Mouse (Mus musculus) kidney, postnatal 4 days (tissue): Measurements from ENCODE around the gene Ano6.

ENCODE experiments used
- DNase-seq, 2 experiments: peaks; one replicate each; pipeline ENCODE4 v3.0.0; 2021; ENCODE audit warnings: mixed read lengths in 2 of 2

Gene Ano6

DNA sequence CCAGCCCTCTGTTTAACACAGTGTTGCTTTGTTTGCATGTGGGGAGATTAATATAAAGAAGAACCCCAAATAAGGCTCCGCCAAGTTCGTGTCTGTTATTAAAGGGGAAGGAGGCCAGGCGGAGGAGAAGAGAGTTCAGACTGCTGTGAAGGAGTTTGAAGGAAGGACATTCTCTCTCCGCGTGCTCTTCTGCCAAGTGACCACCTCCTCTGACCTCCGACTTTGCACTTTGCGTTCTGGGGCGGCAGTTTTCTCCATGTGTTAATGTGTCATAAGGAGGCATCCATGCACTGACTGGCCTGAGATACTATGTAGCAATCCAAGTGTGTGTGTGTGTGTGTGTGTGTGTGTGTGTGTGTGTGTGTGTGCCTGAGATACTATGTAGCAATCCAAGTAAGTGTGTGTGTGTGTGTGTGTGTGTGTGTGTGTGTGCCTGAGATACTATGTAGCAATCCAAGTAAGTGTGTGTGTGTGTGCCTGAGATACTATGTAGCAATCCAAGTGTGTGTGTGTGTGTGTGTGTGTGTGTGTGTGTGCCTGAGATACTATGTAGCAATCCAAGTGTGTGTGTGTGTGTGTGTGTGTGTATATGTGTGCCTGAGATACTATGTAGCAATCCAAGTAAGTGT is 37.5 kb downstream of the Ano6 start:
- DNase-seq: peak; percentile 40 to 67

GRCm38 (mm10) chr15:95828647-95829254 is 38.1 kb downstream of the Ano6 start:
- DNase-seq: peak; percentile 47 to 68

- peak; percentile 35 to 50 for DNase-seq
Measured at GRCm38 (mm10) chr15:95829553-95830205, 39.0 kb downstream of the Ano6 start.

DNA sequence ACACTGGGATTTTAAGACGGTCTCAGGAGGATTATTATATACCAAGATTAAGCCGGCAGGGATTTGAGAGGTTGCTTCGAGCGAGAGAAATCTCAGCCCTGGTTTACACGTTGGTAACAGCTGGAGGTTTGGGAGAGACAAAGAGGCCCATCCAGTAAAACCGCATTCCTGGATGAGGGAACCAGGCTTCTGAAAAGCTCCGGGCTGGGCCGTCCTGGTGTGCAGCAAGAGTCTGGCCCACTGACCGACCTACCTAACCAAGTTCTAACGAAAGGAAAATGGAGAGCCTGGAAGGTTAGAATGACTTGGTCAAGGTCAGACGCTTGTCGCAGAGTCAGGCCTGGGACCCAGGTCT is 39.5 kb downstream of the Ano6 start:
- DNase-seq: peak in 1 of 2 experiments; percentile 40

GRCm38 (mm10) chr15:95833292-95833691 is 42.6 kb downstream of the Ano6 start:
- no peak for DNase-seq

DNA sequence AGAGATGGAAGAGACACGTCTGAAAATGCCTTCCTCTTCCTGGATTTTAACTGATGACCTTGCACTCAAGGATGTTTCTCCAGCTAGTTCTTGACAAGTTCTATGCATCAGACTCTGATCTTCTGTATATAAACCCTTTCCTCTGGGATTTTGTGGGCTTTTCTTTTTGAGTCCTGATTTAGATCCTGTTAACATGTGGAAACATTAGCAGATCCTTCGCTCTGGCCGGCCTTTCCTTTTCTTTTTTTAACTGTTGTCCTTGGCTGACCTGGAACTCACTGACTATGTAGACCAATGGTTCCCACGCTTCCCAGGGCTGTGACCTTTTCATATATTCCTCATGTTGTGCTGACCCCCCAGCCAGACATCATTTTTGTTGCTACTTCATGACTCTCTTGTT is 45.4 kb downstream of the Ano6 start:
- peak; percentile 29 to 55 for DNase-seq

- no peak for DNase-seq
Measured at GRCm38 (mm10) chr15:95836646-95837434, 46.2 kb downstream of the Ano6 start.

GRCm38 (mm10) chr15:95837570-95837969 is 46.9 kb downstream of the Ano6 start:
- no peak for DNase-seq

GRCm38 (mm10) chr15:95838171-95839020 is 47.8 kb downstream of the Ano6 start:
- DNase-seq: peak; percentile 67 to 77

GRCm38 (mm10) chr15:95839789-95840188 is 49.1 kb downstream of the Ano6 start:
- no peak for DNase-seq

GRCm38 (mm10) chr15:95843183-95843949 is 52.7 kb downstream of the Ano6 start:
- DNase-seq: no peak

DNA sequence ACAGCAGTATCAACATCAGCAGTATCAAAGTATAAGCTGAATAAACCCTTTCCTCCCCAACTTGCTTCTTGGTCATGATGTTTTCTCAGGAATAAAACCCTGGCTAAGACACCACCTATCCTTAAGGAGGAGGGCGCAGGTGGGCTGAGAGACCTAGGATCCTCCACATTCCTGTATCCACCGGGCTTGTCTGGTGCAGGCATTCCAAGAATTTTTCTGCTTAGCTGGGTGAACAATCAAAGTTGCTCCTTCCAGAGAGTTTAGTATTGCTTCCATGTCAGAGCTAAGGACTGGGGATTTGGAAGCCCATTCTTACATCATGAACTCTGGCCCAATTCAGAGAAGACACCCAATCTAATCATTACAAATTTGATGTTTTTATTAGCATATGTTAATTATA is 53.8 kb downstream of the Ano6 start:
- no peak for DNase-seq

DNA sequence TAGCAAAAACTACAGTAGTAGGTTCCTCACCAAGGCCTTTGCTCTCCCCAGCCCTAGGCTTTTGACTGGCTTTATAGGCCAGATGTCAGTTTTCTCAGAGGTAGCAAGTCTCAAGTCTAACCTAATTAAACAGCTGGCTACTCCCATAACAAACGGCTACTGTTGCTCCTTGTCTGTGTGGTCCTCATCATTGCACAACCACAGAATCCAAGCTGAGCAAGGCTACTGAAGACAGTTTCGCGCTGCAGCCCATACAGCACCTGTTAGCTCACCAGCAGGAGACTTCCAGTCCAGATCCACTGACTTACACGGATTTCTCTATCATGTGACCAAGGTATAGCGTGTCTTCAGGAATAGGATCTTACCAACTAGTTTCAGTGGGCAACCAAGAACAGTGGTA is 55.5 kb downstream of the Ano6 start:
- no peak for DNase-seq

DNA sequence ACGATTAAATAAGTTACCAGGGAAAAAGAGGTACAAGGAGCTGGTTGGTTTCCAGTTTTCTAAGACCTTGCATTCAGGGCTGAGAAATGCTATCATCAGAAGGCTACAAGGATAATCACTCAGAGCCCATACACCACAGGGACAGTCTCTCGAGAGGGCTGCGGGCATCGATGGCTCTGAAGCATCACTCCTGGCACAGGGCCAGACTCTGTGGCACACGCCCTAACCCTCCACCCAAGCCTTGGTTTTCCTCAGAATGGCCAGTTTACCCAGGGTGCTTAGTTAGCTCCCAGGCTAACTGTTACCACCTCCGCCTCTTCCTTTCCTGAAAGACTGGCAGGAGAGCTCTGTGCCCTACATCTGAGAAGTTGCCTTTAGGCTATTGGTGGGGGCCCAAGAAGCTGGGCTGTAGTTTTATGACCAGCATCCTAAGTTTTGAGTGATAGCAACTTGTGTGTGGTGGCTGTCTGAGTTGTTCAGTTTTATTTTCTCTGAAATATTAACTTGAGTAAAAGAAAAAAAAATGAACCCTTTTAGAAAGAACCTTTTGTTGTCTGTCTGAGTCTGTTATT is 57.9 kb downstream of the Ano6 start:
- peak; percentile 51 to 66 for DNase-seq

- no peak for DNase-seq
Measured at GRCm38 (mm10) chr15:95849513-95850411, 59.1 kb downstream of the Ano6 start.

DNA sequence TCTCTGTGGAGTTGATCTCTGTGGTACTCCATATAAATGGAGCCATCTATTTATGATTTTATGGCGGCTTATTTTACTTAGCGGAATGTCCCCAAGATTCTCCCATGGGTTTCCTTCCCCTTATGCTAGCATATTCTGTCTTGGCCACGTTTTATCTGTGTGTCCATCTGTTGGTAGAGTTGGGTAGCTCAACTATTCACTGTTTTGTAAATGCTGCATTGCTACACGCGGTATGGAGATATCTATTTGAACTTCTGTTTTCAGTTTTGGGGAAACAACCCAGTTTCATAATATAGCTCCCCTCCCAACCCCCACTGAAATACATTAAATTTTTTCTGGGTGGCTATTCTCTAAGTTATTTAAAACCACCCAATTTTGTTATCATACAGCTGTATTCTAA is 59.9 kb downstream of the Ano6 start:
- DNase-seq: no peak

DNA sequence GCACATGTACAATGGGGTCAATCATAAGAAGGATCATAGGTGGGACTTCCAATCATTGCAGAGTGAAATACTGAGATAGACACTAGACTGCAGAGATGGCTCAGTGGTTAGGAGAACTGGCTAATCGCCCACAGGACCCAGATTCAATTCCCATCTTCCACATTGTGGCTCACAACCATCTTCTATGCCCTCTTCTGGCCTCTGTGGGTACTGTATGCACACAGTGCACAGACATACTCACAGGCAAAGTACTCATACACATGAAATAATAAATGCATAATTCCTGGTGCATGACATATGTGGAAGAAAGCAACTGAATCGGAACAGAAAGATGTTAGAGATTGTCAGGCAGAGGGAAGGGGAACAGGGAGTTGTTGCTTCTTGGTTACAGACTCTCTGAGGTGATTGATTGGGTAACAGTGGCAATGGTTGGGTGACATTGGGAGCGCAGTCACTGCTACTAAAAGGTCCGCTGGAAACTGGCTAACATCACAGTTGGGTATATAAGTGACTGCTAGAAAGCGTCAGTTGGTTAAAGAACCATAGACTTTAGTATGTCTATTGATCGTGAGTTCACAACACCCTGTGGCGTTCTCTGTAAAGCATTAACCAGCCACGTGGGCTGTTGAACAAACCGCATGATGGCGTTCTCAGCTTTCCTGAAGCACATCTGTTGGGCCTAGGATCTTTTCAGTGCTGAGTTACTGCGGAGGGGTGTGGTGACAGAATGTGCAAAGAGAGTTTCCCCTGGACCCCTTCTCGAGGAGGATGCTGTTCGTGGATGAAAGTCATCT is 64.6 kb downstream of the Ano6 start:
- DNase-seq: no peak

DNA sequence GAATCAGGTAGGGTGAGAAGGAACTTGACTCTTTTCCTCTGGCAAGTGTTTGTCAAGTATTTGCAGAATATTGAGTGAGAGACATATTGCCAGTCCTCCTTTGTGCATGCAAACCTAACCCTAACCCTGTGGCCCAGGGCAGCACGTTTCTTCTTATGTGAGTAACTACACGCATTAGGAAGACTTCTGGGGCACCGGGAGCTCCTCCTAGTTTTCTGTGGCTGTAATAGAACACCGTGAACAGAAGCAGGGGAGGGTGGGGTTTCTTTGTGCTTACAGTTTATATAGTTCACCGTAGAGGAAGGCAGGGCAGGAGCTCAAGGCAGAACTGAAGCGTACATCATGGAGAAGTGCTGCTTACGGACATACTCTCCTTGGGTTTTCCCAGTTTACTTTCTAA is 65.3 kb downstream of the Ano6 start:
- DNase-seq: no peak
